Mouse (Mus musculus) cerebellum, adult 18-20 months (tissue): ENCODE data around the gene Abi1.
A peak's percentile ranks its signal among the peaks of the same experiment; 100 is the strongest.
"Not testable (repeated sequence)": the region's sequence is repeated elsewhere in the genome, so short reads cannot be mapped to it uniquely, and the experiment has no call there.

Source experiments
- DNase-seq, 2 experiments: peaks; one replicate each; pipeline ENCODE4 v3.0.0; 2021

The Abi1 gene

DNA sequence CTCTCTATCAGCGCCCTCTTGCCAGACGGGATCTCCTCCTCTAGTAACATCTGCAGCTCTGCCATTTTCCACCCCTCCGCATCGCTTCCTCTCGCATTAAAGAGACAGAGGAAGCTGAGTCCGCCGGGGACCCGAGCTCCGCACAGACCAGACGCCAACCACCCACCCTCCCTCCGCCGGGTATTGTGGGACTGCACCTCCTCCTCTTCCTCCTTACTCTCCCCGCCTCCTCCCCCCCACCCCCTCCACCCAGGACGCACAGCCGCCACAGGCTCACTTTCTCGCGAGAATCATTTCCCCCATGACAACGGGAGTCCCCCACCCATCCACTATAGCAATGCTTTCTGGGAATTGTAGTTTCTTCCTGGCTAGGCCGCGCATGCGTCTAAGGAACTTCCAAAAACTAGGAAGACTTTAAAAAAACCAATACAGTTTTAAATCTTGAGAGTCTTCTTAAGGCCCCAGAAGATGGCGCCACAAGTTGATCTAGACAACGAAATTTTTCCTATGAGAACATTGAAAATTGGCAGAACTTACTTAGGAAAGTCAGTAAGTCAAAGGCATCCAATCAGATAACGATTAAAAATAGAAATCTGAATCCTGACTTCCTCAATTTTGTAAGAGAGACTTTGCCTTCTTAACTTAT is at the start of gene Abi1:
Gene Abi1 (minus strand): TSS at position 241 of the 646 bp plus-strand sequence.
- peak; percentile 88 to 92 for DNase-seq

DNA sequence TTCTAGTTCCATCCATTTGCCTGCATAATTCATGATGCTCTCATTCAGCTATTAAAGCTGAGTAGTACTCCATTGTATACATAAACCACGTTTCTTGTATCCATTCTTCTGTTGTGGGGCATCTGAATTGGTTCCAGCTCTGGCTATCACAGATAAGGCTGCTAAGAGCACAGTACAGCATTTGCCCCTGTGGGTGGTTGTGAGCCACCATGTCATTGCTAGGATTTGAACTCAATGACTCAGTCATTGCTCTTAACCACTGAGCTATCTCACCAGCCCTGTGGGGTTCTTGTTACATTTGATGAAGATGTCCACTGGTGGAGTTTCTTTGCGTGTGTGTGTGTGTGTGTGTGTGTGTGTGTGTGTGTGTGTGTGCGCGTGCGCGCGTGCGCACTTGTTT is 44.5 kb upstream of the Abi1 start:
- no peak for DNase-seq

DNA sequence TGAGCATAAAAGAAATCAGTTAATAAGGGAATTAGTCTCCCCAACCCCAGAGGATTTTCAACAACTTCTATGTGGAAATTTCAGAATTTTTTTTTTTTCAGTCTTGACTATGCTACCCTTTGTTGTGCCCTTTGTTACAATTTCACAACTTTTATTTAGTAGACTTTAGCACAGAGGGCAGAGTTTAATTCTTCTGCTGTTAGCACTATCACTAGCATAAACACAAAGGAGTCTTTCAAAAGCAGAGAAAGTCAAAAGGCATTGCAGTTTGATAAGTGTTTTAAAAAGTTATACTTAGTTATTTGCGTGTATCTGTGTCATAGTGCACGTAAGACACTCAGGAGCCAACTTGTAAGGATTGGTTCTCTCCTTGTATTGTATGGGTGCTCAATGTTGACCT is 38.5 kb upstream of the Abi1 start:
- no peak for DNase-seq

GRCm38 (mm10) chr2:23077693-23078092 is 37.7 kb upstream of the Abi1 start:
- DNase-seq: no peak

DNA sequence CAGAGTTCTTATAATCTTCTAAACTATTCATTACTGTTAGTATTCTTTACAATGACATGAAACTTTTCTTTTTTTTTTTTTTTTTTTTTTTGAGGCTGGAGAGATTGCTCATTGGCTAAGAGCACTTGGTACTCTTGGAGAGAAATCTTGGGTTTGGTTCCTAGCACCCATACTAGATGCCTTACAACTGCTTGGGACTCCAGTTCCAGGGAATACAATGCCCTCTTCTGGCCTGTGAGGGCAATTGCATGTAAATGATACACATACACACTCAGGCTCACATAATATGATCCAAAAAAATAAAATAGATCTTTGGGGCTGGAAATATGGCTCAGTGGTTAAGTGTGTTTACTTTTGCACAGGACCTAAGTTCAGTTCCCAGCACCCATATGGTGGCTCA is 36.7 kb upstream of the Abi1 start:
- DNase-seq: no peak

DNA sequence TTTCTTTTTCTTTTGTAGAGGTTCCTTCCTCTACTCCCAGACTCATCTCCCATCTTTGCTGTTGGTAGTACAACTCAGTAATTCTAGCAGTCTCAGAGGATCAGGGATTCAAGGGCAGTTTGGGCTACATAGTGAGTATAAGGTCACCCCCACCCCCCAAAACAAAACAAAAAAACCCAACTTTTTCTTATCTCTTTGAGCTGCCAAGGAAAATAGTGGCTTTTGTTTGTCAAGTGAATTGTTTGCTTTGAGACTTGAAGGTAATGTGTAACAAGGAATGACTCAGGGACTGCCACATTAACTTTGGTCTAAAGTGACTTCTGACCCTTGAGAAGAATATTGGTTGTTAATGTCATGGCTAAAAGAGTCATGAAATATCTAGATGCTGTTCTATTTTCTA is 35.8 kb upstream of the Abi1 start:
- DNase-seq: no peak

DNA sequence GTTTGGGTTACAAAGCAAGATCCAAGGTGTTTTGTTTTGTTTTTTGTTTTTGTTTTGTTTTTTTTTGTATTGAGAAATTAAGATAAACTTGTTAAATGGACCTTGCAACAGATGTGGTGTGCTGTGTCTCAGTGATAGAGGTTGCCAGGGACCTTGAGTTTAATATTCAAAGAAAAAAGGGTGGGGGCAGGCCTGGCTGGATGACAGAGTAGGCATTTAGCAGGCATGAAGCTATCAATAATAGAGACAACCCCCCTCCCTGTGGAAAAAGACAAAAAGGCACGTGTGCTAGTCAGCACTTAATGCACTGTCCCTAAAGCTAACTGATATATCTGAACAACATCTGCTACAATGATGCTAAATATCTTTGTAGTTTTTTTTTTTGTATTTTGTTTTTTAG is 31.4 kb upstream of the Abi1 start:
- peak in 1 of 2 experiments; percentile 2 for DNase-seq

DNA sequence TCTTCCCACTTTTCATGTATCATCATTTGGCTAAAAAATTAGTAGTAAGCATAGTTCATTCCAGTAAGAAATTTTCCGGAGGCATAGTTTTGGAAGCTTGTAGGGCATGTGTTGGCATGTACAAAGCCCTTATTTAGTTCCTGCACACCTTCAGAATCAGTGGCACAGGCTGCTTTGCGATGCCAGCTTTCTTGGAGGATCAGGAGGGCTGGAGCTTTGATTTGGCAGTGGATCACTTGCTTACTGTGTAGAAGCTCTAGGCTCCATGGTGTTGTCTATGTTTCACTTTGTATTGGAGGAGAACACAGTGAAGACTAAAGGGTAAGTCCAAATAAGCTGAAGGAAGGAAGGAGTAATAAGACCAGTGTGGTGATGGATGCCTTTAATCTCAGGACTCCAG is 30.4 kb upstream of the Abi1 start:
- no peak for DNase-seq

DNA sequence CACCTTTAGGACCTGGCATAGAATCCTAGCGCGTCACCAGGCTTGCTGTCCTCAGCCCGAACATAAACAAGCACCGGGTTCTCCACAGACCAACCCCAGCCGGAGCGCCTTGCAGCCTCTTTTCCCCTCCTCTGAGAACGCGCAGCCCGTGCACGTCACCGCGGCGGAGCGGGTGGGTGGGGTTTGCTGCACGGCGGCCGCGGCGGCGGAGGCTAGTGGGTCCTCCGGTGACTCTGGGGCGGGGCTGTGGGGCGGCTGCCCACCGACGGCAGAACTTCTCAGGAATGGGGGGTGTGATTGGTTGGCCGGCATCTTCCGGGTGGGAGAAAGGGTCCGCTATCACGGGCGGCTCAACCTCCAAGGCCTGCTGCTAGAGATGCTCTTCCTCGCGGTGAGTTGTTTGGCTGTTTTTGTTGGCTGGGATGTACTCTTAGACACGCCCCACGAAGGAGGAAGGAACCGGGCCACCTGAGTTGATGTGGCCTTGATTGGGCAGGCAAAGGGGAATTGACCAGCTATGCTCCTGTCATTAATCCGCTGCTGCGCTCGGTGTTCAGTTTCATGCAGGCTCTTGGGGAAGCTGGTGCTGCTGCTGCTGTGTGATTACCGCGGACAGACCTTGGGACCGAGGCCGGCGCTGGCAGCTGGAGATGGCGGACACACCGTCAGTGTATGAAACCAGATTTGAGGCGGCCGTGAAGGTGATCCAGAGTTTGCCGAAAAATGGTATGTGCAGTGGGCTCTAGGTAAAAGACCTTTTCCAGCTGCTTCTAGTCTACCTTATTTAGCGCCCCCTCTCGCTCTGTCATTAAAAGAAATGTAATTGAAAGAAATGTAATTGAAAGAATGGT is 29.1 kb upstream of the Abi1 start:
- peak; percentile 96 to 98 for DNase-seq

DNA sequence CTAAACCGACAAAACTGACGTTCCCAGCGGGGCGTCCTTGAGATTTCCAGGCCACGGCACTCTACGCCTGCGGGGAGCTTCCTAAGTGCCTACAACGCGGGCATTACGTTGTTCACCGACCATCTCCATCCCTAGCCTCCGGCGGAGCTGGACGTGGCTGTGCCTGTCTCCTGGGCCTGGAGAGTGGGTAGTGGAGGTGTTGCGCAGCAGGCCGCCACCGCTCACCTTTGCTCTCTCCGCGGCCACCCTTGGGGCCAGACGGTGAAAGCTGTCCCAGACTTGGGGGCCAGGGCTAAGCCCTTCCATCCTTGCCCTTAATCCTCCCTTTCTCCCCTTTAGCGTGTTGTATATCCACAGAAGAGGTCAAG is 28.3 kb upstream of the Abi1 start:
- no peak for DNase-seq

- peak; percentile 93 to 99 for DNase-seq
Measured at GRCm38 (mm10) chr2:23067552-23068369, 27.7 kb upstream of the Abi1 start, which contains the start of gene Acbd5. Gene Acbd5 (plus strand): TSS chr2:23068167.

GRCm38 (mm10) chr2:23052523-23052922 is 12.5 kb upstream of the Abi1 start:
- DNase-seq: no peak

GRCm38 (mm10) chr2:23051890-23052289 is 11.8 kb upstream of the Abi1 start:
- no peak for DNase-seq

GRCm38 (mm10) chr2:23048006-23048405 is 8.0 kb upstream of the Abi1 start:
- DNase-seq: no peak

- DNase-seq: no peak
Measured at GRCm38 (mm10) chr2:23045703-23046102, 5.7 kb upstream of the Abi1 start.

DNA sequence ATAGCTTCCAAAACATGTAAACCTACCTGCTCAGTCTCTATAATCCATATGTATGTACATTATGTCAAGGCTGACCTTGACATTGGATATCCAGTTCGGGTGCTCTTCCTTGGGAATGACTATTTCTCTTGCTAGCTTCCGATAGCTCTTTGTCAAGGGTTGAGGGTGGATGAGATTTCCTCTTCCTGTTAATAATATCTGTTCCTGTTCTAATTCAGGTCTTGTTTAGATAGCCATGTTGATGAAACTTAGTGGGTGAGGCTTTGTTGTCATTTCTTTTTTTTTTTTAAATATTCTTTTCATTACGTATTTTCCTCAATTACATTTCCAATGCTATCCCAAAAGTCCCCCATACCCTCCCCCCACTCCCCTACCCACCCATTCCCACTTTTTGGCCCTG is 2.1 kb upstream of the Abi1 start:
- no peak for DNase-seq

GRCm38 (mm10) chr2:23041457-23041856 is 1.4 kb upstream of the Abi1 start:
- DNase-seq: no peak

GRCm38 (mm10) chr2:23040690-23041089 is 649 bp upstream of the Abi1 start:
- not testable (repeated sequence) for DNase-seq

- peak in 1 of 2 experiments; percentile 54 for DNase-seq
Measured at GRCm38 (mm10) chr2:23039082-23040000, 700 bp downstream of the Abi1 start.

- no peak for DNase-seq
Measured at GRCm38 (mm10) chr2:23035467-23035866, 4.6 kb downstream of the Abi1 start.

GRCm38 (mm10) chr2:23034692-23035435 is 5.2 kb downstream of the Abi1 start:
- DNase-seq: no peak

DNA sequence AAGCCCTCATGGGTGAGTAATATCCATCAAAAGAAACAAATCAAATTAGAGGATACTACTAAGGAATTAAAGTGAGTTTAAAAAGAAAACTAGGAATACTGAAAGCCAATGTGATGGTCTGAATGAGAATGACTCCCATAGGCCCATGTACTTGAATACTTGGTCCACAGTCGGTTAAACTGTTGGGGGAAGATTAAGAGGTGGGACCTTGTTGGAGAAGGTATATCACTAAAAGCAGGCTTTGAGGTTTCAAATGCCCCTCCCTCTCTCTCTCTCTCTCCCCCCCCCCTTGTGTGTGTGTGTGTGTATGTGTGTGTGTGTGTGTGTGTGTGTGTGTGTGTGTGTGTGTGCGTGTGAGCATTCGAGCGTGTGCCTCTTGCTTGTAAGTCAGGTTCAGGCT is 9.4 kb downstream of the Abi1 start:
- no peak for DNase-seq
